Mouse (Mus musculus) splenic B cell, adult 2 months (primary cell): ENCODE measurements around the gene Usb1.
A peak's percentile ranks its signal among the peaks of the same experiment; 100 is the strongest.

Source experiments
- DNase-seq: peaks from one replicate; pipeline ENCODE4 v3.0.0-alpha.2; 2011; ENCODE audit warnings: low read depth, low spot score
- H3K27me3 ChIP-seq: 2 replicates; pipeline ENCODE4 v1.6.1; 2012; ENCODE audit warnings: mild to moderate bottlenecking, low read length, moderate library complexity, mixed read lengths; ENCODE audit not compliant: control insufficient read depth, poor library complexity, insufficient read depth, severe bottlenecking
- H3K36me3 ChIP-seq: 2 replicates; pipeline ENCODE4 v1.6.1; 2012; ENCODE audit warnings: mild to moderate bottlenecking, low read length, moderate library complexity, mixed read lengths; ENCODE audit not compliant: control insufficient read depth, poor library complexity, insufficient read depth, severe bottlenecking

Usb1 gene

DNA sequence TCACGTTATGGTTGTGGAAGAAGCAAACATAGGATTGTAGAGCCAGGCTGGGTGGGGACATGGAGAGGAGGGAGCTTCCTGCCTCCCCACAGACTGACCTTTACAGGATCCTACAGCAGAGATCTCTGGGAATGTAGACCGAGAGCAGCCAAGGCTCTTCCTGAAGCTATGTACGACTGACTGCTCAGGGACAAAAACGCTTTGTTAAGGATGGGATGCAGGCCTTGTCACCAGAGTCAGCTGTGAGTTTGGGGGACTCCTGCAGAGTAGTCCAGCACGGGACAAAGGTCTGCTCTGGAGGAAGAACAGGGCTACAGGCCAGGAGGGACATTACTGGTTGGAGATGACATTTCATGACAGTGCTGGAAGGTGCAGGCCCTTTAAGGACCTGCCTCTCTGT, 7.4 kb upstream of the Usb1 start:
- DNase-seq, result no peak
- Histone ChIP-seq H3K27me3 (no peaks in the 10 kb centered on the region), H3K36me3 (peaks cover 3% of the 10 kb centered on the region)

DNA sequence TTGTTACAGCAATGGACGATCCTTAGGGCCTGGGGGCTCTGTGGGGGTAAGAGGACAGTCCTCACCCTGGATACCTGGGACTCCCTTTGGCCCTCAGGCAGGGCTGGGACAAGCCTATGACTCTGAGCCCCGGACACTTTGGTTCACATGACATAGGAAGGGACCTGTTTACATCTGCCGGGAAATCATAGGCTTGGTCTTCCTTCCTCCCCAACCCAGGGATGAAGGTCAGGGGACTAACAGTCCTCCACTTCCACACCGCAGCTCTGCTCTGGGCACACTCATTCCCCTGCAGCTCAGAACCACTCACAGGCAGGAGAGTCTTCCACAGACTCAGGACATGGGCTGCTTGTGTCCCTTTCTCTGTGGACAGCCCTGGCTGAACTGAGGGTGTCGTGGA, 5.3 kb upstream of the Usb1 start:
- DNase-seq, result no peak
- Histone ChIP-seq H3K27me3 (no peaks in the 10 kb centered on the region), H3K36me3 (peaks cover 3% of the 10 kb centered on the region)

DNA sequence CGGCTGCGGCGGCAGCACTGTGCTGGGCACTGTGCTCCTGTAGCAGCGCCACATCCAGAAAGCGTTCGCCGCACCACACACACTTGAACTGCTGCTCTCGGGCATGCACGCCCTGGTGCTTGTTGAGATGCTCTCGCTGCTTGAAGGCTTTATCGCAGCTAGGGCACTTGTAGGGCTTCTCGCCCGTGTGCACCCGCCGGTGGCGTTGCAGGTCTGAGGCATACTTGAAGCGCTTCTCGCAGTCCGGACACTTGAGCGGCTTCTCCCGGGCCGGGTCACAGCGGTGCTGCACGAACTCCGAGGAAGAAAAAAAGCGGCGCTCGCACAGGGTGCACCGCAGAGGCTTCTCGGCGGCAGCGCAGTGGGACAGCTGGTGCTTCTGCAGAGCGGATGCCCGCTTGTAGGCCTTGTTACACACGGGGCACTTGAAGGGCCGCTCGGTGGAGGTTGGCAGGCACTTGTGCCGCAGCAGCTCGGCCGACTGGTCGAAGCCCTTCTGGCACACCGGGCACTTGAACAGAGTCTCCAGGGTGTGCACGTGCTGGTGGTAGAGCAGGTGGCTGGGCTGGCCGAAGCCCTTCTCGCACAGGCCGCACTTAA, 4.1 kb upstream of the Usb1 start:
- Histone ChIP-seq H3K27me3 (no peaks in the 10 kb centered on the region), H3K36me3 (peaks cover 3% of the 10 kb centered on the region)
- DNase-seq, result no peak

DNA sequence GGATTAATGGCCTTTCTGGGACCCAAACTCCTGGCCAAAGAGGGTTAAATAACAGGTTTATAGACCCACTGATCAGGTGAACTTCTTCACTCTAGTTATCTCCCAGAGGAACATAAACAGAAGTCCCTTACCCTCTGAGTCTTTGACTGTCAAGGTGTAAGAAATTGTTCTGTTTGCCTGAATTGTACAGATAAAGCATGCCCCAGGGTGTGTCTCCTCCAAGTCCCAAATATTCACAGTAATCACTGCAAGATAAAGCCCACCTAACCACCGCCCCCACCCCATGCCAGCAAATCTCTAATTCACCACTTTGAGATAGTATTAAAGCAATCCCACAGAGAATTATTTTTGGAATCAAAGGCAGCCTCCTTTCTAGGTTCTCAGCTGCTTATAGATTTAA, 1.7 kb upstream of the Usb1 start:
- H3K36me3 ChIP-seq, result peaks cover 6% of the 10 kb centered on the region
- no peak for DNase-seq
- no peaks in the 10 kb centered on the region for H3K27me3 ChIP-seq

DNA sequence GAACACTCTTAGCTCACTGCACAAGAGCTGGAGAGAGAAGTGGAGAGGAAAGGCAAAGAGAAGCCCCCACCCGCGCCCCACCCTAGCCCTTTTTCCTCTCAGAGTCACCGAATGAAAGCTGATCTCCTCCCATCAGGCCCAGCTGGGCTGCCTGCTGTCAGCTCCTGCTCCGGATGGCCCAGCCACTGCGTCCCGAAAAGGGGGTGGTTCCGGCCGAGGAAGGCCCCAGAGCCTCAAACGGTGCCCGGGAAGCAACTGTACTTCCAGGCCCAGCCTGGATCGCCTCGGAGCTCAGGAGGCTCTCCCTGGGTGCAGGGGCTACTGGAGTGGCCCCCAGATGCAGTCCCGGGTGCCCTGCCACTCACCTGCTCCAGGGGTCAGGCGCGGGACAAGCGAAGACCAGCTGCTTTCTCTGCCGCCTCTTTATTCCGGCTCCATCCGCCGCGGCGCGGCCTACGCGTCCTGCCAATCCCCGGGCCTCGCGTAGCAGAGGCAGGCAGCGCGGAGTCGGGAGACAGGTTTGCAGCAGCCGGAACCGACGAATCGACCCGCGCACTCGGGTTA, 846 bp upstream of the Usb1 start:
- Histone ChIP-seq H3K36me3 (peaks cover 6% of the 10 kb centered on the region), H3K27me3 (no peaks in the 10 kb centered on the region)
- DNase-seq, result no peak

DNA sequence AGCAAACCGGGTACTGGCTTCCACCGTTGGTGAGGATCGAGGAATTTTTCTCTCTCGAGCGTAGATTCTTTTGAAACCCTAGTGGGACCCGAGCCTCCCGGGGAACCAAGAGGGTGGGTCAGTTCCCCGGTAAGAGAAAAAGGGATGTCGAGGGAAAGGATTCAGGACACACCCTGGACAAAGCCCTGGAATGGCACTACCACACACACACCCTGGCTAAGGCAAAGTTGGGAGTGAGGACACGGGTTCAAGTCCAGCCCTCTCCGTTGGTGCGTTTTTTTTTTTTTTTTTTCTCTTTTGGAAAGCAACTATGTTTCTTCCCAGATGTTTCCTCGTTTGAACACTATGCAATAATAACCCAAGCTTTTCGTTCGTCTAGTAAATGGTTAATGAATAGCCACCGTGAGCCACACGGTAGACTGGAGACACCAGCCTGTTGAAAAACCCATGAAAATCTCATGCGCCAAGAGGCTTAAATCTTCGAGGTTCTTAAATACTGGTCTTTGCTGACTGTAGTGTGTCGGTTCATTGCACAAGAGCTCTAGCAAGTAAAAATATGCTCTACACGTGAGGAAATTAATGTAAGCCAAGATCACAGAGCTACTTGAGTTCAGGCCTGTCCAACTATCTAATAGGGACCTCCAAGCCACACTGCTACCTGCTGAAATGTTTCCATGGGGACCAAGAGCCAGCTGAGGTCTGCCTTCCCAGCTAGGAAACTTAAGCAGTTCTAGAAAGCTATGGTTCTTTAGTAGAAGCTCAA, 534 bp downstream of the Usb1 start:
- H3K27me3 ChIP-seq, result no peaks in the 10 kb centered on the region
- peaks cover 4% of the 10 kb centered on the region; the same call in 1 of the 2 replicates for H3K36me3 ChIP-seq
- DNase-seq, result peak; percentile 13

DNA sequence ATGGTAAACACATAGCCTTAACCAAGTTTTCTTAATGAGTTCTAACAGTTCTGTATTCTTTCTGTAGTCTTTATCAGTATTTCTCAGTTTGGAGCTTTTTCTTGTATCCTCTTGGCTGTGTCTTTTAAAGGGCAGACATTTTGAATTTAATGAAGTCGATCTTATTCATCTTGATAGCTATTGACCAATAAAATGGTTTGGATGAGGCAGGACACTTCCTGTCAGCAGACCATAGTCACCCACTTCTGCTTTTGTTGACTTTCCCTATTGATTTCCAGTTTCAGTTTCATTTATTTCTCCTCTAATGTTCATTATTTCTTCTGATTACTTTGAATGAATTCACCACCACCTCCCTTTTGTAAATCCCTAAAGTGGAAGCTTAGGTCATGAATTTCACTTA, 3.6 kb downstream of the Usb1 start:
- peak; percentile 69 for DNase-seq
- H3K27me3 ChIP-seq, result no peaks in the 10 kb centered on the region

DNA sequence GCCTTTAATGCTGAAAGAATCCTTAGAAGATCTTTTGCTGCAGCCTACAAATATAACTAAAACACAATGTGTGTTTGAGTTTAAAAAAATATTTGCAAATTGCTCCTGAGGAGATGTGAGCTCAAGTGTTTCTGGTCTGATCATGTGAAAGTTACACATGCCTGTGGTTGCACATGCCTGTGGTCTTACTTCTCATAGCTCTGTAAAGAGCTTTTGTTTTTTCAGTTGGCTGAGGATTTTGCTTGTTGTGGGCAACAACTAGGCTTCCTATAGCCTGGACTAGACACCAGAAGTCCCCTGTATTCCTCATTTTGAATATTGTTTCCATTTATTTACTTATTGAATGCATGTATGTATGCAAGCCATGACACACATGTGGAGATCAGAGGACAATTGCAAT, 4.3 kb downstream of the Usb1 start:
- DNase-seq, result no peak
- no peaks in the 10 kb centered on the region for H3K27me3 ChIP-seq
- peaks cover 13% of the 10 kb centered on the region for H3K36me3 ChIP-seq

More for the DNA sequence above, 3.6 kb downstream of the Usb1 start:
- peaks cover 13% of the 10 kb centered on the region for H3K36me3 ChIP-seq

DNA sequence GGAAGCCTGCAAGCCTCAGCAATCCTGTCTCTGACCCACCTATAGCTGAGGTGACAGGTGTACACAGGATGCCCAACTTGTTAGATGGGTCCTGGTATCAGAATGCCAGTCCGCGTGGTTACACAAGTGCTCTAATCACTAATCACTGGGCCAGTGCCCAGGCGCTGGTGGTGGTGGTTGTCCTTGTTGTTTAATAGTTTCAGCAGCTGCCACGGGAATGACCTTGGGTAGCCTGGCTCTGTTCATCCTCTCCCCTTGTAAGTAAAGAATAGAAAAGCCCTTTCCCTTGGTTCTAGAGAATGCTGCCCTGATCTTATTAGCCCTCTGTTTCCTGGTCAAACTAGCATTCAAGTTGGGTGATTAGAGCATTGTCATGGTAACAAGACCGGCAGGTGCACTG, 9.6 kb downstream of the Usb1 start:
- H3K27me3 ChIP-seq, result no peaks in the 10 kb centered on the region
- peaks cover 13% of the 10 kb centered on the region for H3K36me3 ChIP-seq
- DNase-seq, result no peak

DNA sequence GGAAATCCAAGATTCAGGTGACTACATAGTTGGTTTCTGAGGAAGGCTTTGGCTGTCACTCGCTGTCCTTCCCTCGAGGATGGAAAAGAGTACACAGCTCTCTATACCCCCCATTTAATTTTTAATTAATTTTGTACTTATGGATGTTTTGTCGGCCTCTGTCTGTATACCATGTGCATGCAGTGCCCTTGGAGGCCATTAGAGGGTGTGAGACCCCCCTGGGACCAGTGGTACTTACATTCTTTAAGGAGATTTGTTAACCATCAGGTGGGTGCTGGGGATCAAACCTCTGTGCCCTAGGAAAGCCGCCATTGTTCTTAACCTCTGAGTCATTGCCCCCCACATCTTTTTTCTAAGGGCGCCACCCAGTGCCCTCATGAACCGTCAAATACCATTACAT, 12.6 kb downstream of the Usb1 start:
- no peak for DNase-seq
- H3K27me3 ChIP-seq, result no peaks in the 10 kb centered on the region
- H3K36me3 ChIP-seq, result peaks cover 4% of the 10 kb centered on the region; the same call in 1 of the 2 replicates

DNA sequence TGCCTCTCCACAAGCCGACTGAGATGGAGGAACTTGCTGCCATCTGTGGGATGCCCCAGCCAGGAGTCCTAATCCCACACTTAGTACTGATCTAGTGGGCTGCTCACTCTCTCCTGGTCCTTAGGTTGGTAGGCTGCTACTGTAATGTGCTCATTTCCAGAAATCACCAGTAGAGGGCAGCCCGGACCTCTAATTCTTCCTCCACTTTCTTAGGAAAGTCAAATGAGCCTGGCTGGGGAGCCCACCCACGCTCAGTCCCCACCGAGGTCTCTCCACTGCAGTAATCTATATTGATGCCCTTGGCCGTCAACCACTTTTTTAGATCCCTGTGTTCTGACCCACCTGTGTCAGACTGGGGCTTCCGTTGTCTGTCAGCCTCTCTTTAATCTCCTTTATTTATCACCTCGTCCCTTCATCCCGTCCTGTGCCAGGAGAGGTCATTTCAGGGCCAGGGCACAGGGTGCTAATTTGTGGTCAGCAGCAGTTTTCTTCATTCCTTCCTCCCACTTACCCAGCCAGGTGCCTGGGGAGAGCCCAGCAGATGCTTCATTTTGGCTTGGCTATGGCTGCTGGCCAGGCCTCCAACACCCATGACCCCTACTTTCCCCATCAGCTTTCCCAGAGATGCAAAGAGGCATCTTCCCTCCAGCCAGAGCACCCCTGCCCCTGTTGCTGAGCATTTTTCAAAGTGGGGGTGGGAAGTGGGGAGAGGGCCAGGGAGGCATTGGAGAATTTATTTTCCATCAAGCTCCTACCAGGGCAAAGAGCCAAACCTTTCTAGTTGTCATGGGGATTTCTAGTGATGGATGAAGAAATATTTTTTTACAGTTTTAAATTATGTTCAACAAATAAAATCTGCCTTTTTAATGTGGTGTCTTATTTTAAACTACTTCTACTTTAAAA, 14.8 kb downstream of the Usb1 start:
- peak; percentile 71 for DNase-seq
- peaks cover under 1% of the 10 kb centered on the region; the same call in 1 of the 2 replicates for H3K27me3 ChIP-seq

DNA sequence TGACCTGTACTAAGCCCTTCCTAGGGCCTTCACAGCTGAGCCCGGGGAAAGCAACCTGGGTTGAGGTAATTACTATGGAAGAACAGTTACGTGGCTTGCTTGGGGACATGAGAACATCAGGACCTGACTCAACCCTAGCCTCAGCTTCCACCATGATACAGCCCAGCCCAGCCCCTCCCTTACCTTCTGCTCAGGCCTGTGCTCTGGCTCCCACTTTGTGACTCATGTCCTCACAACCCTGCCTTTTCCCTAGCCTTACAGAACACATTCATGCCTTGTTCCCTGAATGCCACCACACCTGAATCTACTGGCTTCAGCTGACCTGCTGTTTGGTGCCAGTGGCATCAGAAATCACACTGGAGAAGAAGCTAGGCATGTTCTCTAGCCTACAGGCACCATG, 16.3 kb downstream of the Usb1 start:
- peaks cover 2% of the 10 kb centered on the region; the same call in 1 of the 2 replicates for H3K27me3 ChIP-seq
- H3K36me3 ChIP-seq, result peaks cover 2% of the 10 kb centered on the region; the same call in 1 of the 2 replicates
- DNase-seq, result no peak

More for the DNA sequence above, 14.8 kb downstream of the Usb1 start:
- peaks cover 2% of the 10 kb centered on the region; the same call in 1 of the 2 replicates for H3K36me3 ChIP-seq

DNA sequence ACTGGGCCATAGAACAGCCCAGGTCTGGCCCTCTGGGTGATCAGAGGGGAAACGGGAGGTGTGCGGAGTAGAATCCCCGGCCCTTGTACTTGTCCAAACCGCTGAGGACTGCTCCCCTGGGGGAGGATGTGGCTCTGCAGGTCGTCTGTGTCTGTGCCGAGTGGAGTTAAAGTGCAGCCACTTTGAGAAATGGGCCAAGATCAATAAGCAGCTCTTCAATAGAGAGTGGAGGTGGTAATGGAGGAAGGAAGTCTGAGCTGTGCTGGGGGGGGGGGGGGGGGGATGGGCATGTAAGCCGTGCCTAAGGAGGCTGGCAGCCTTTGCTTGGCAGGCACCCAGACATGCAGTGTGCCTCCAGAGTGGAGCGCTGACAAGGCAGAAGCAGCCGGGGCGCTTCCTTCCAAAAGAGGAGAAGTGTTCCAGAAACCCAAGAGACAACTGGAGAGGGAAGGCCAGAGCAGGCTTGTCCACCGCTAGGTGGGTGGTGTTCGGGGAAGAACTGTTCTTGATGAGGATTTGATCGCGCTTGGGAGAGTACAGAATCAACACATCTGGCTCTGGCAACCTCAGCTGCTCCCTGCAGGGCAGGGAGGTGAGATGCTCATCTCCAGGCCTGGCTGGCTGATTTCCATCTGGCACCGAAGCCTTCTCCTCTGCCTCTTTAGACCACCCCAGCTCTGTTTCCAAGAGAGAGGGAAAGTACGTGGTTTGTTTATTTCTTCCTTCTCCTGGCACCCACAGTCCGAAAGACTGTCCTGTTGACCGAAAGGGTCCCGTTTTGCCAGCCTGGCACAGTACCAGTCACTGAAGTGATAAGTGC, 16.9 kb downstream of the Usb1 start:
- H3K27me3 ChIP-seq, result peaks cover 3% of the 10 kb centered on the region; the same call in 1 of the 2 replicates
- DNase-seq, result peak; percentile 29

DNA sequence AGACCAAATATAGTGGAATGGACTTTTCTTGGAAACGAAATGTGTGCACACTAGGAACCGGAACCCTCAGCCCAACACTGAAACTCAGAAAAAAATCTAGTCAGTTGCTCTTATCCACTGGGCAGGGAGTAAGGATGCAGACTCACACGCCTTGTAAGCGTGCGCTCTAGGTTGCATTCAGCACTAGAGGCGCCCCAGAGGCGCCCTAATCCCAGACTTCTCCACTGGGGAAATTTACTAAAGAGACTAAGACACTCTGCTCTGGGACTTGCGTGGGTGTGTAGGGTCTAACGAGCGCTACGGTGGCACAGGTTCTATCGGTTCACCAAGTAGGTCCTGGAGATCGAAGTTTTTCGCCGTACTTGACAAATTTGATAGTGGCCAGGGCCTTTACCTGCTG, 19.4 kb downstream of the Usb1 start:
- no peak for DNase-seq
- Histone ChIP-seq H3K36me3 (0 out of 2 replicates have a peak, but pooled peaks cover under 1% of the 10 kb centered on the region), H3K27me3 (peaks cover 3% of the 10 kb centered on the region; the same call in 1 of the 2 replicates)

More for the DNA sequence above, 16.9 kb downstream of the Usb1 start:
- peaks cover 2% of the 10 kb centered on the region; the same call in 1 of the 2 replicates for H3K36me3 ChIP-seq
